30 mouse cellular contexts compared by ENCODE assay signal in the genomic region with DNA sequence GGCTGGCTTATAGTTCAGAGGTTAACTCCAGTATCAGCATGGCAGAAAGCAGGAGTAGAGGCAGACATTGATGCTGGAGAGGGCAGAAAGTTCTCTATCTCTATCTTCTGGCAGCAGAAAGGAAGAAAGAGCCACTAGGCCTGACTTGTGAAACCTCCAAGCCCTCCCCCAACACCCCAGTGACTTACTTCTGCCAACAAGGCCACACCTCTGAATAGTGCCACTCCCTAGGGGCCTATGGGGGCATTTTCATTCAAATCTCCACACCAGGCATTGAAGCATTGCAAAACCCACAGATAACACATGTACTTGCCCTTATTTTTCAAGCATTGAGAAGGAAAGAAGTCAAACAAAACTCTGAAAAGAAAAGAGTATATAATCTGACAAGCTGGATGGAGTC.
DNase-seq lines count a peak whose midpoint lies in the region; ATAC-seq lines count a peak whose summit lies in the region.
"Had no signal": no experiment of that assay in that cellular context is flagged by ENCODE, and none has a peak within 500 bp of the region (broad histone marks: within the 10 kb centered on the region; RNA-seq: fewer than 3 reads in every experiment).

No protein-coding gene starts in this region.

- DNase-seq in adrenal gland, postnatal 14 days = peak; percentile 37
- DNase-seq in adrenal gland, postnatal 4 days (ENCODE audit: low spot score in 2 of 2) = no peak
- peak; percentile 37 for DNase-seq in adipocyte (ENCODE audit: low spot score)
- peak; percentile 0 for DNase-seq in splenic B cell, adult 2 months (ENCODE audit: low read depth, low spot score)
- no peak for DNase-seq in midbrain, embryonic 11.5 days (ENCODE audit: low spot score, missing footprints)
- no peak for DNase-seq in layer of hippocampus, postnatal 14 days (ENCODE audit: low spot score in 2 of 2)
- no peak for DNase-seq in T-cell, adult 2 months (ENCODE audit: low spot score)
- DNase-seq: cerebellum, adult 11-12 months; cerebellum, adult 9-11 months; embryo, embryonic 11 days; gastrocnemius, postnatal 14 days; heart, adult 11 months; heart, postnatal 36 days; kidney, adult 2 months; kidney, postnatal 4 days; layer of hippocampus, postnatal 36 days; right cerebral cortex, adult 18-20 months; right cerebral cortex, postnatal 4 days; thymus, adult 18-20 months; thymus, postnatal 25 days had no signal

- no peak overlapping the region for H3K4me2 ChIP-seq in midbrain, embryonic 11.5 days
- H3K4me2 ChIP-seq: embryonic facial prominence, embryonic 12.5 days; heart, embryonic 11.5 days; hindbrain, embryonic 13.5 days; liver, embryonic 15.5 days; lung, embryonic 15.5 days had no signal

- no peak for ATAC-seq in midbrain, embryonic 11.5 days (ENCODE audit: low FRiP score)
- ATAC-seq: activated CD4-positive, CD25-positive, alpha-beta regulatory T cell, adult 4 months; forebrain, embryonic 14.5 days; midbrain, embryonic 16.5 days had no signal

- H3K9me3 ChIP-seq in midbrain, embryonic 11.5 days (ENCODE audit: control insufficient read depth, low read length) = no peaks in the 10 kb centered on the region
- H3K9me3 ChIP-seq: embryonic facial prominence, embryonic 12.5 days; hindbrain, embryonic 13.5 days; liver, embryonic 15.5 days; lung, embryonic 15.5 days; midbrain, embryonic 10.5 days had no signal

- H3K27me3 ChIP-seq in splenic B cell, adult 2 months (ENCODE audit: control insufficient read depth, insufficient read depth, low read length, poor library complexity, severe bottlenecking) = no peaks in the 10 kb centered on the region
- no peaks in the 10 kb centered on the region for H3K27me3 ChIP-seq in midbrain, embryonic 11.5 days (ENCODE audit: control insufficient read depth, insufficient read depth, low read length)
- H3K27me3 ChIP-seq: embryonic facial prominence, embryonic 12.5 days; hindbrain, embryonic 13.5 days; liver, embryonic 15.5 days; lung, embryonic 15.5 days had no signal

- no peak overlapping the region for H3K4me3 ChIP-seq in midbrain, embryonic 11.5 days (ENCODE audit: low read depth, low read length)
- H3K4me3 ChIP-seq: embryonic facial prominence, embryonic 12.5 days; hindbrain, embryonic 13.5 days; liver, embryonic 15.5 days; lung, embryonic 15.5 days; midbrain, embryonic 10.5 days had no signal

- H3K4me1 ChIP-seq in midbrain, embryonic 11.5 days (ENCODE audit: control insufficient read depth, insufficient read depth, low read length) = 0 out of 2 replicates have a peak, but pooled peaks cover 2% of the 10 kb centered on the region
- H3K4me1 ChIP-seq: embryonic facial prominence, embryonic 12.5 days; hindbrain, embryonic 13.5 days; liver, embryonic 15.5 days; lung, embryonic 15.5 days had no signal

- H3K36me3 ChIP-seq in splenic B cell, adult 2 months (ENCODE audit: control insufficient read depth, insufficient read depth, low read length, poor library complexity, severe bottlenecking) = no peaks in the 10 kb centered on the region
- no peaks in the 10 kb centered on the region for H3K36me3 ChIP-seq in midbrain, embryonic 11.5 days (ENCODE audit: control insufficient read depth, insufficient read depth, low read length)
- H3K36me3 ChIP-seq: embryonic facial prominence, embryonic 12.5 days; hindbrain, embryonic 13.5 days; liver, embryonic 15.5 days; lung, embryonic 15.5 days; midbrain, embryonic 10.5 days had no signal

- H3K9ac ChIP-seq in midbrain, embryonic 11.5 days (ENCODE audit: low read length) = no peak overlapping the region
- H3K9ac ChIP-seq: embryonic facial prominence, embryonic 12.5 days; hindbrain, embryonic 13.5 days; liver, embryonic 15.5 days; lung, embryonic 15.5 days had no signal

- H3K27ac ChIP-seq in midbrain, embryonic 11.5 days (ENCODE audit: low read depth, low read length) = no peak overlapping the region
- H3K27ac ChIP-seq: embryonic facial prominence, embryonic 12.5 days; hindbrain, embryonic 13.5 days; kidney, postnatal 0 days; liver, embryonic 15.5 days; lung, embryonic 15.5 days; midbrain, embryonic 10.5 days had no signal

Comparison
In these comparisons a context has a peak if more than half of its experiments do, and no peak if none do; other contexts are left out.
1. DNase-seq: peak in adrenal gland, postnatal 14 days (single experiment), adipocyte (single experiment) and splenic B cell, adult 2 months (single experiment); none in adrenal gland, postnatal 4 days (0 of 2), midbrain, embryonic 11.5 days (single experiment), layer of hippocampus, postnatal 14 days (0 of 2) and T-cell, adult 2 months (single experiment).